Mouse (Mus musculus): ENCODE measurements around the gene Med29. TPM values are rescaled to one million over a fixed set of nuclear protein-coding genes. Genes with fewer than 3 reads are reported as not detected.
A peak's percentile ranks its signal among the peaks of the same experiment; 100 is the strongest.

Med29 gene
- total RNA-seq (2021): 10 to 100 TPM; 19.3 to 22.0 TPM

DNA sequence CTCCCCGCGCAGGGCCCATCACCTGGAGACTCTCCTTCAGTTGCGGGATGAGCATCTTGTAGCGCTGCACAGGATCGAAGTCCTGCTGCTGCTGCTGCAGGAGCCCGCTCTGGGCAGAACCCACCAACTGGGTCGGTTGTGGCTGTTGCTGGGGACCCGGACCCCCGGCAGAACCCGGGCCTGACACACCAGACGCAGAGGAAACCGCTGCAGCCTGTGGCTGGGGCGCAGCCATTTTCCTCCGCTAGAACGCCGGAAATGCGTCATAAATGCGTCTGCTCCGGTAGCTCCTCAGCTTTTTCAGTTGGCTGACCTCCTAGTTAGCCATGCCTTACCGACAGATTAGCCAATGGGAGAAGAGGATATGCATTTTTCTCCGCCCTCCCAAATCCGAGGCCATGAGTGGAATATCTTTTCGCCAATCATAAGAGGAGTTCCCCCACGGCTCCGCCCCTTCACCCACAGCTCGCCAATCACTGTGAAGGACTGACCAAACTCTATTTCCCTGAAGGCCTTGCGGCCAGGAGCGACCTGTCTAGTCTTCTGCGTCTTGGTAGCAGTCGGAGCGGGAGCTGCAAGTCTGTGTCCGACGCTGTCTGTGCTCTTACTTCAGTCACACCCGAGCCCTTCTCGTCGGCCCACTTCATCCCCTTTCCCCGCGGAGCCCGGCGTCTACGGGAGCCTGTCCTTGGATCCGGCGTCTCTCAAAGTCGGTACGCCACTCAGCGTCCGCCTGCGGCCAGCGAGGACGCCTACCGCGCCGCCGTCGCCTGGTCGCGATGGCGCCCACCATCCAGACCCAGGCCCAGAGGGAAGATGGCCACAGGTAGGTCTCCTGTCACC is at the start of gene Med29, which contains the start of gene Paf1:
Med29 (minus strand) TSS at position 280 of the 843 bp plus-strand sequence.
Paf1 (plus strand) TSS at position 523 of the 843 bp plus-strand sequence.
- peak; percentile 77 to 82 for DNase-seq (ENCODE audit: extremely low spot score in 1 of 2, low spot score in 1 of 2)

- DNase-seq (ENCODE audit: extremely low spot score in 1 of 2, low spot score in 1 of 2): no peak
Measured at GRCm38 (mm10) chr7:28441776-28442485, 49.4 kb upstream of the Med29 start.

DNA sequence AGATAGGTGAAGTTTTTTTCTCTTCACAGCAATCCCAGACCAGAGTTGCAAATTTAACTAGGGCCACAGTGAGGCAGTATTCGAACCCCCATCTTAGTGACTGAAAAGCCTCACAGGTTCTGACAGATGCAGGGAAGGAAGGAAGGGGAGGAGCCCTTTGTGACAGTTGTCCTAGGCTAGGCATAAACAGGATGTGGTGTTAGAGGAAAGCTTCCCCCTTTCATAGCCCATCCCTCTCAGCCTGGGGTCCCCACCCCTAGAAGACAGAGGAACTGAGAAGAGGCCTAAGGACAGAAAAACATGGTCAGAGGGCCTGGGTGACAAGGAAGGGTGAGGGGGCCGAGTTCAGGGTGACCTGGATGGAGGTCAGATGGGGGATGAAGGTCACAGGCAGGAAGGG is 48.2 kb upstream of the Med29 start:
- no peak for DNase-seq (ENCODE audit: extremely low spot score in 1 of 2, low spot score in 1 of 2)

- no peak for DNase-seq (ENCODE audit: extremely low spot score in 1 of 2, low spot score in 1 of 2)
Measured at GRCm38 (mm10) chr7:28438771-28439170, 46.3 kb upstream of the Med29 start.

DNA sequence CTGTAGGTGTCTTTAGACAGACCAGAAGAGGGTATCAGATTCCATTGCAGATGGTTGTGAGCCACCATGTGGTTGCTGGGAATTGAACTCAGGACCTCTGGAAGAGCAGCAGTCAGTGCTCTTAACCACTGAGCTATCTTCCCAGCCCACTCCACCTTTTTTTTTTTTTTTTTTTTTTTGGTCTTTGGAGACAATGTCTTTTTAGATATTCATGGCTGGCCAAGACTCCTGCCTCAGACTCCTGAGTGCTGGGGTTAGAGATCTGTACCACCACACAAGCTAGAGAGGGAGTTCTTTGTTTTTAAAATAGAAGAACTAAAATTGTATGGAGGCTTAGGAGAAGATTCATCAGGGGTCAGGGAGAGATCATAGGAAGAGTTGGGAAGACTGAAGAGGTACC is 45.5 kb upstream of the Med29 start:
- DNase-seq (ENCODE audit: extremely low spot score in 1 of 2, low spot score in 1 of 2): no peak

GRCm38 (mm10) chr7:28436932-28437570 is 44.5 kb upstream of the Med29 start, which contains the start of gene Gmfg:
TSS of gene Gmfg (plus strand) at chr7:28437447.
- DNase-seq (ENCODE audit: extremely low spot score in 1 of 2, low spot score in 1 of 2): peak in 1 of 2 experiments; percentile 64

GRCm38 (mm10) chr7:28436271-28436904 is 43.9 kb upstream of the Med29 start:
- DNase-seq (ENCODE audit: extremely low spot score in 1 of 2, low spot score in 1 of 2): peak; percentile 97 to 98

- DNase-seq (ENCODE audit: extremely low spot score in 1 of 2, low spot score in 1 of 2): peak in 1 of 2 experiments; percentile 41
Measured at GRCm38 (mm10) chr7:28435660-28436259, 43.3 kb upstream of the Med29 start.

DNA sequence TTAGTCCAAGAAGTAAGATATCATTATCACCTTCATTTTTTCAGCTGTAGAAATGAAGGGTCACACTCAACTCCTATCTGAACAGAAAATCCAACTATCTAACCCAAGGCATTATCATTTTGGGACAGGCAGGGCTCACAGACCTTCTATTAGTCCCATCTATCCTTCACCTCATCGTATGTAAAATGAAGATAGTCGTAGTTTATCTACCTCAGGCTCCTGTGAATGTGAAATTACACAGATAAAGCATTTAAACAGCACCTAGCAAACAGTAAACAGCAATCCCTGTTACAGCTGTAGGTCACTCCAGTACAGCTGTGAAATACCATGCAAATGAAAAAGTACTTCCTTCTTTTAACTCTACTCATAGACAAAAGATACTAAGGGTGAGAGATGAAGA is 39.7 kb upstream of the Med29 start:
- DNase-seq (ENCODE audit: extremely low spot score in 1 of 2, low spot score in 1 of 2): no peak

DNA sequence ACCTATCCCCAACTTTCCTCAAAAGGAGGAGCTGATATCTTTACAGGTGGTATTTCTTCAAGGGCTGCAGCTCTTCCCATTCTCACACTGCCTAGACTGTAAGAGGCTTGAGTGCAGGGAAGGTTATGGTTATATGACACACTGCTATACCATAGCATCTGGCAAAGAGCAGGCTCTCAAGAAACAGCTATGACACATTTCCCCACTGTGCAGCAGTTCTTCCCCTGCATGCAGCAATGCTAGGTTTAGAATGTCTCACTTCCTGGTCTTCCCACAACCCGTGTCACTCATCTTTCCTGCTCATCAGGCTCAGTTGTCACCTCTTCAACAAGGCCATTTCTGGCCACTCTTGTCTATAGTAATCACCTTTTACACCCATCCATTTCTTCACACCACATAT is 38.0 kb upstream of the Med29 start:
- DNase-seq (ENCODE audit: extremely low spot score in 1 of 2, low spot score in 1 of 2): no peak

- DNase-seq (ENCODE audit: extremely low spot score in 1 of 2, low spot score in 1 of 2): no peak
Measured at GRCm38 (mm10) chr7:28427738-28428137, 35.2 kb upstream of the Med29 start.

- no peak for DNase-seq (ENCODE audit: extremely low spot score in 1 of 2, low spot score in 1 of 2)
Measured at GRCm38 (mm10) chr7:28423018-28423417, 30.5 kb upstream of the Med29 start.

DNA sequence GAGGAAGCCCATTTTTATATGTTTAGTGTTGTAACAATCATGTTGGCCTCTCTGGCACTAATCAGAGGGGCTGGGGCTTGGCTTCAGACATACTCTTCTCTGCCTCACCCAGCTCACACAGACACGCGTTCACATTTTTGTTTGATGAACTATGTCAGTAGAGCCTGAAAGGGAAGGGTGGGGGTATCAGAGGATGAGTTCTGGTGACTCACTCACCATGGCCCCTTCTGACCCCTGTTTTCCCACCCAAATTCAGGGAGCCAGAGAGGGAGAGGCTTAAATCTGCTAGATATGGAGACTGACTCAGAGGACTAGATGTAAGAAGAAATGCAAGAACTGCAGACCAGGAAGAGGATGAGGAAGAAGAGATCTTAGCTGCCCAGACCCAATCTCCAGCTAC is 26.9 kb upstream of the Med29 start:
- DNase-seq (ENCODE audit: extremely low spot score in 1 of 2, low spot score in 1 of 2): no peak

DNA sequence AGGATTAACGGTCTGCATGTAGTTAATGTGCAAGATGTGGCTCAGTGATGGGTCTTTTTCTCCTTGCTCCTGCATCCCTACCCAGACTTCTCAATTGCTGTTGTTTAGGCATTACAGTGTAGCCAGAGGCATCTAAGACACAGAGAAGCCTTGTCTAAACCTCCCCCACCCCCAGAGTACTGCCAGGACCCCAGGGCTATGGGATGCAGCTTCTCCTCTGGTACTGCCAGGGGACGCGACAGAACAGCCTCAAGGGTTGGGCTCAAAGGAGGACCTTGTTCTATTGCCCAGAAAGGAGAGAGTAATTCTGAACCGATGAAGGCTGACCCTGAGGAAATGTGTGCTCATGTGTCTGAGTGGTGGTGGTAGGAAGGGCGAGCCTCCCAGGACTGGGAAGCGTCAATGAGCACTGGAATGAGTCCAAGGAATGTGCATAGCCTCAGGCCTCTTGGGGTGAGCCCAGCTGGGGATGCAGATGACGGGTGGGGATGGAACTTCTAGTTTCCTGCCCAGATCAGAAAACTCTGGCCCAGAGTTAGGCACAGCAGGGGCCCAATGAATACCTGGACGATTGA is 25.7 kb upstream of the Med29 start:
- DNase-seq (ENCODE audit: extremely low spot score in 1 of 2, low spot score in 1 of 2): no peak

GRCm38 (mm10) chr7:28417368-28417767 is 24.9 kb upstream of the Med29 start:
- no peak for DNase-seq (ENCODE audit: extremely low spot score in 1 of 2, low spot score in 1 of 2)

GRCm38 (mm10) chr7:28412826-28413225 is 20.3 kb upstream of the Med29 start:
- DNase-seq (ENCODE audit: extremely low spot score in 1 of 2, low spot score in 1 of 2): no peak

- DNase-seq (ENCODE audit: extremely low spot score in 1 of 2, low spot score in 1 of 2): no peak
Measured at GRCm38 (mm10) chr7:28410841-28411475, 18.4 kb upstream of the Med29 start.

DNA sequence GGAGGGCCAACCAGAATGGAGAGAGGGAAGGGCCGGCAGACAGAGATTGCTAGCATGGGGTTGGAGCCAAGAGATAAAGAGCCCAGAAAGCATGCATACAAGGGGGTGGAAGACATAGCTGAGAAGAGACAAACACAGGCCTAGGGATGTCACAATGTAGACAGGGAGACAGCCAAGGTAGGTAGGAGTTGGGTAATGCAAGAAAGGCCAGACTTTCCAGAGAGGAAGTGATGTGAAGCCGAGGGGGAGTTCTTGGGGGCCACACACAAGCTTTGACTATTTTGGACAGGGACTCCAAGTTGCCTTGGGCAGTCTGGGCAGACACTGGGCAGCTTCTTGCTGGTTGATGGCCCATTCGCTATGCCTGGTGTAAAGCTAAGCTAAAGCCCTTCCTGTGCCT is 9.4 kb upstream of the Med29 start:
- DNase-seq (ENCODE audit: extremely low spot score in 1 of 2, low spot score in 1 of 2): no peak

GRCm38 (mm10) chr7:28401030-28401429 is 8.5 kb upstream of the Med29 start:
- DNase-seq (ENCODE audit: extremely low spot score in 1 of 2, low spot score in 1 of 2): no peak

Data from layer of hippocampus, postnatal 25 days (tissue).